Mouse (Mus musculus) left cerebral cortex, adult 11 months (tissue): ENCODE data around the gene Zfp36.

Experiments
- DNase-seq: peaks from one replicate; pipeline ENCODE4 v3.0.0; 2022; ENCODE audit warnings: low spot score

Zfp36 gene

DNA sequence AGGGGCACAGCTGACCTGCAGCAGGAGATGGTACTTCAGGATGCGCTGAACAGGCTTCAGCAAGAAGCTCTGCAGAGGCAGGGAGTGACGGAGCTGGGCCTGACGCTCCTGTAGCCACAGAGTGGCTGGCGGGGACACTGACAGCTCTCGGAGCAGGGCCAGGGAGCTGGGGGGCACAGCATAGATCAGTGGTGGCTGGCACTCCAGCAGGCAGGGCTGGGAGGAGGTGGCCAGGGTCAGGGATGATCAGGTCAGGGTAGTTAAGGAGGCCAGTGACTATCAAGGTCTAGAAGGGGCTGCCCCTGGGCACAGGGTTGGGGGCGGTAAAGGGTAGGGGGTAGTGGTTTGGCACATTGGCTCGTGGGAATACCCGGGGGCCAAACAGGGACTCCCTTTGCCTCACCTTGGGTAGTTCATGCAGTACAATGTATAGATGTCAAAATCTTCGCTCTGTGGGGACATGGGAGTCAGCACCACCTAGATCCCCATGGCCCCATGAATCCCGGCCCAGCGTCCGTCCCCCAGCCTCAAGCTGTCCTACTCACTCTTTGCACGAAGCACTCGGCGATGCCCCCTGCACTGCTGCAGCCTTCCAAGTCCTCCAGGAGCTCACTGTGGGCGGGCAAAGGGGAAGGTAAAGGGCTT lies 11.7 kb downstream of the Zfp36 start:
- no peak for DNase-seq

GRCm38 (mm10) chr7:28367663-28368275 lies 12.3 kb downstream of the Zfp36 start:
- no peak for DNase-seq

- no peak for DNase-seq
Observed at GRCm38 (mm10) chr7:28362441-28363060, 17.5 kb downstream of the Zfp36 start.

DNA sequence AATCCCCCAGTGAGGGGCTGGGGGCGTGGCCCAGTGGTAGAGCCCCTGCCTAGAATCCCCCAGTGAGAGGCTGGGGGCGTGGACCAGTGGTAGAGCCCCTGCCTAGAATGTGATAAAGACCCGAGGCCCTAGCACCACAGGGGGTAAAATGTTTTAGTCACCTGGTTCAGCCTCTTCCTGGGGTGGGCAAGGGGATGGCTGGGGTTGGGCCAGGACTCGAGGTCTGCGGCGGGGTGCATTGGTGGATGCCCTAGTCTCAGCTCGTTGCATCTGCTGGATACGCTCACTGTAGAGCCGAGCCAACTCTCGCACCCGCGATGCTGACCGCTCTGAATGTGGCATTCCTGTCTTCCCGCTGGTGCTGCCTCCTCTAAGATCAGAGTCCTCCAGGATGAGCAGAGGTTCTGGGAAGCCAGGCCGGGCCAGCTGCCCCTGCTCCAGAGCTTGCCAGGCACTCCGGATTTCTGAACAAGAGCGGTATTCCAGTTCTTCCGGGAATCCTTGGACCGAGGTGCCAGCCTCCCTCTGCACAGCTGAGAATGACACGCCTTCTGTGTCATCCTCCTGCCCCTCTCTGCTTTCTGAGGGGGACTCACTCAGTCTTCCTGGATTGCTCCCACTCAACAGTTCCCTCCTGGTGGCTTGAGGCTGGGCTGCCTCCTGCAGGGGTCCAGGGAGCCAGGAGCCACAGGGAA lies 18.3 kb downstream of the Zfp36 start:
- no peak for DNase-seq

DNA sequence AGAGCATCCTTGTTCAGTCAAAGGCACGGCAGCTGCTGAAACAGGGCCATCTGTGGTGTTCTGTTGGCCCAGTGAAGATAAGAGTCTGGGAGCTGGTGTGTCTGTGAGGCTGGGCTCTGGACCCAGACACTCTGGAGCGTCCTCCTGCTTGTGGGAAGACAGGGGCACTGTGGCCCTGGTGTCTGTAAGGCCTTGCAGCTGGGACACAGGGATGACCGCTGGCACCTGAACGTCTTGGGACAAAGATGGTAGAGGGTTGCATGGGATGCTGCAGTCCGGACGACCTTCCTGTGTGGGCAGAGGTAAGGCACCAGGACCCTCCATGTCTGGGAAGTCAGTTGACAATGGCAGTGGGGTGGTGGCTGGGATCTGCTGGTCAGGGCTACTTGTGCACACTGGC lies 19.8 kb downstream of the Zfp36 start:
- no peak for DNase-seq

DNA sequence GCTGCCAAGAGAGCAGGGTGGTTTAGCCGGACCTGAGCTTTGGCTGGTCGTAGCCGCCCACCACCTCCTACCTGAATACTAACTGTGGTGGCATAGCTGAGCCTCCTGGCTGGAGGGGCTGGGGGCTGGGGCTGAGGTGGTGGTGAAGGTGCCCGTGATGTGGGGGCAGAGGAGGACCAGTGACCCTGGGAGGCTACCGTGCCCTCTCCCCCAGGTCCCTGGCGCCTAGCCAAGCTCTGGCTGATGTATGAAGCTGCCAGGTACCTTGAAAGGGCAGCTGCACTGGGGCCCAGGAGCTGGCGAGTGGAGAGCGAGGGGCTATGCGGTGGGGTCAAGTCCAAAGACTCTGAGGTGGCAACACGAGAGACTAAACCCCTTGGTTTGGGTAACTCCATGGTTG lies 20.2 kb downstream of the Zfp36 start:
- DNase-seq, result no peak

DNA sequence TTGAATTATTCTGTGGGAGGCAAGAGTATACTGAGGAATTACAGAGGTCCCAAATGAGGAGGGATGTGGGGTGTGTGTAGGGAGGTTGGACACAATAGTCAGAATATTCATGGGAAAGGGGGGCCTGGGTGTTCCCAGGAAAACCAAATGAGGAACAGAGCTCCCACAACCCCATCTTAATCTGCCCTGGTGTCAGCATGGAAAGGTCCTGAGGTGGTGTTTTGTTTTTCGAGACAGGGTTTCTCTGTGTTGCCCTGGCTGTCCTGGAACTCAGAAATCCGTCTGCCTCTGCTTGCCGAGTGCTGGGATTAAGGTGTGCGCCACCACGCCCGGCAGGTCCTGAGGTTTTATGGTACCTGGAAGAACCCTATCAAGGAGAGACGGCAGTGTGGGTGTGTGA lies 21.6 kb downstream of the Zfp36 start:
- no peak for DNase-seq

GRCm38 (mm10) chr7:28357984-28358383 lies 22.1 kb downstream of the Zfp36 start:
- DNase-seq, result no peak

DNA sequence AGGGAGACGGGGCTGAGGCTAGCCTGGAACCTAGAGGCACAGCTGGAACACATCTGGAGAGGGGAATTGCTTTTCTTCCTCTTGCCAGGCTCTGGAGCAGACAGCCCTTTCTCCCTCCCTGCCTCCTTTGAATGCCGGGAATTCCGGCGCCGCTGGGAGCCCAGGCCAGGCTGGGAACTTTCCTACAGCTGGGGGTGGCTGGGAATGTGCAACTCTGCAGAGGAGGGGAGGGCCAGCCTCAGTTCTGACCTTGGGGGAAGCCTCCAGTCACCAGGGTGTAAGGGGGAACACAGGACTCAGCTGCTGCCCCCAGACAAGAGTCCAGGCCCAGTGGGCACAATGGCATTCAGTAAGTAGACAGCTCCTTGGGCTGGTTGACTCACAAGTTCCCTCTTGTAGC lies 23.1 kb downstream of the Zfp36 start:
- DNase-seq, result no peak

DNA sequence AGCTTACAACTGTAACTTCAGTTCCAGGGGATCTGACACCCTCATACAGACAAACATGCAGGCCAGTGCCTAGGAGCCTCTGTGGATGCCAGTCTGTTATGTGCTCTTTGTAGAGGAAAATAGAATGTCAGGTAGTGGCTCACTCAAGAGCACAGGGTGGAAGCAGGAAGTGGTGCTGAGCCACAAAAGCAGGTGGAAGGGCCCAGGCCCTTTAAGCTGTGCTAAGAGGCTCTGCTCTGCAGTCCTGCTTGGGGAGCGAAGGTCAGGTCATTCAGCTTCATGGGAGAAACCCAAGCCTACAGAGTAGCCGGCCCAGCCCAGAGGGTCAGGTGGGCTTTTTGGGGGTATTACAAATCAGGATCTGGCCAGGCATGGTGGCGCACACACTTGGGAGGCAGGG lies 24.8 kb downstream of the Zfp36 start:
- DNase-seq, result no peak

DNA sequence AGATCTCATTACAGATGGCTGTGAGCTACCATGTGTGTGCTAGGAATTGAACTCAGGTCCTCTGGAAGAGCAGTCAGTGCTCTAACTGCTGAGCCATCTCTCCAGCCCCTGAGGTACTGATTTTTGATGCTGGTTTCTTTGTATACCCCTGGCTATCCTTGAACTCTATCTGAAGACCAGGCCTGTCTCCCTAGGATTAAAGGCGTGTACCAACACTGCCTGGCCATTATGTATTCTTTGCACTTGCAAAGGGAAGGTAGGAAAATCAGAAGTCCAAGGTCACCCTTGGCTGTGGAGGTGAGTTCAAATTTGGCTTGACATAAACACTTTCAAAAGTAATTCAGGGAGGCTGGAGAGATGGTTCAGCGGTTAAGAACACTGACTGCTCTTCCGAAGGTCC lies 25.5 kb downstream of the Zfp36 start:
- no peak for DNase-seq

- DNase-seq, result no peak
Observed at GRCm38 (mm10) chr7:28354113-28354581, 25.9 kb downstream of the Zfp36 start.

DNA sequence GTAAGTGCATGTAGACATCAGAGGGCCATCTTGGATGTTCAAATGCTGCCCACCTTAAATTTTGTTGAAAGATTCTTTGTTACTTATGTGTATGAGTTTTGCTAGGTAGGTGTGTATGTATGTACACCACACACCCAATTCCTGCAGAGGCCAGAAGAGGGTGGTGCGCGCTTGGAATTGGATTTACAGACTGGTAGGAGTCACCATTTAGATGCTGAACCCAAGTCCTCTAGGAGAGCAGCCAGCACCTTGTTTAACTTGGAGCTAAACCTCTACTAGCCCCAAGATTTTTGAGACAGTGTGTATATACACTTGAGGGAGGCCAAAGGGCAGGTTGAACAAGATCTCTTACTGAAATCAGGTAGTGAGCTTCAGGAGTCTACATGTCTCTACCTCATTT lies 26.8 kb downstream of the Zfp36 start:
- no peak for DNase-seq

DNA sequence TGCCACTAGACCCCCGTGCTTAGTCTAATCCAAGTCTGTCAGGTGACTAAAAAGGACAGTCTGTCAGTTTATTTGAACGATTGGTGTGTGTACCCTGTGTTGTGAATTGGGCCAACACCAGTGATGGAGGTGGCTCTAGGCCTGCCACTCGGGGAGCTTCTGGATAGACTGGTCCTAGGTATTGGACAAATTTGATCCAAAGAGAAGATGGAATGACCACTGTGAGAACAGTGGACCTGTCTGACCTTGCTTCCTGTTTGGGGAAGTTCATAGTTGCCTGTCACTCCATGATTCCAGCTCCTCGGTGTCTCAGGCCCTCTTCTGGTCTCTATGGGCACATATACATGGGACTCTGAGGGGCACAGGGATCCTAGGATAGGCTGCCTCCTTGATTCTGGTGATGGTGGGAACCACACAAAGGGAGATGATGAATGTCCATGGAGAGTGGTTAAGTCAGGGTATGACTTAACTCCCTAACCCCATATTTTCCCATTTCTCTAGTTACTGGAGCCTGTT lies 28.3 kb downstream of the Zfp36 start:
- no peak for DNase-seq

DNA sequence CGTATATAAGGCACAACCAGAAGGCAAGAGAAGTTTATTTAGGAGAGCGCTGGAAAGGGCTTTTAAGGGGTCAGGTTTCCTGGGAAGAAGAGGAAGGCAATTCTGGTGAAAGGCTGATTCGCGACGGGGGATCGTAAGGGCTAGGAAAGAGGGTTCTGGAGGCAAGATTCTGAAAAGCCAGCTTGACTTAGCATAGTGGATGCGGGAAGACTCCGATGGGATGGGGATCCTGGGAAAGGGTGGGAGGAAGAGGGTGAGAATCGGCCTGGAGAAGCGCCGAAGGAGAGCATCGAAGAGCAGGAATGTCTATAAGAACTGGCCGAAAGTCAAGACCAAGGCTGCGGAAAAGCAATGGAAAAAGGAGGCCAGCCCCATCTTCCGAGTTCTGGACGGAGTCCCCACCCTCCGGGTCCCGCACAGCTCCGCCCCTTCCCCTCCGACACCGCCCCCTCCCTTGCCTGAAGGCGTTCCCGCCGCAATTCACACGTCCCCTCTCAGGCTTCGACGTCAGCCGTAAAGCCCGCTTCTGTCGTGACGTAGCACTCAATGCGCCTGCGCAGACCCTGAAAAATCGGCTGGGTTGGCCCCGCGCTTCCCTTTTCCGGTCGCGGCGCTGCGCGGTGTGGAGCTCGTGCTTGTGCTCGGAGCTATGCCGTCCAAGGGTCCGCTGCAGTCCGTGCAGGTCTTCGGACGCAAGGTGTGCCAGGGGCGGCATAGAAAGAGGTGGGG lies 29.7 kb downstream of the Zfp36 start, which contains the start of gene Rps16:
Rps16 (plus strand) TSS at position 498 of the 729 bp plus-strand sequence.
- DNase-seq, result peak; percentile 90

DNA sequence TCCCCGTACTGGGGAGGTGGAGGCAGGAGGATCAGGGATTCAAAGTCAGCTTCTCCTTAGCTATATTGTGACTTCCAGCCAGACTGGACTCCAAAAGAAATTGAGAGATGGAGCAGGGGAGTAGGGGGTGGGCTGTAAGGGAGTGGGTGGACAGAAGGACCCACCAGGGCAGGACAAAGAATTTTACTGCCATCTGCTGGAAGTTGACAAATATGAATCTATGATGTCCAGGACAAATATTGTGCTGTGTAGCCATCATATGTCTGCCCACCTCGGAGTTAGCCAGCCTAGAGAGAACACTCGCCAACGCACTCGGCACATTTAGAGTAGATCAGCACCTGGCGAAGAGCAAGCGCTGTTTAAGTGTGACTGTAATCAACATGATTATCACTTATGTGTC lies 31.5 kb downstream of the Zfp36 start:
- DNase-seq, result no peak

DNA sequence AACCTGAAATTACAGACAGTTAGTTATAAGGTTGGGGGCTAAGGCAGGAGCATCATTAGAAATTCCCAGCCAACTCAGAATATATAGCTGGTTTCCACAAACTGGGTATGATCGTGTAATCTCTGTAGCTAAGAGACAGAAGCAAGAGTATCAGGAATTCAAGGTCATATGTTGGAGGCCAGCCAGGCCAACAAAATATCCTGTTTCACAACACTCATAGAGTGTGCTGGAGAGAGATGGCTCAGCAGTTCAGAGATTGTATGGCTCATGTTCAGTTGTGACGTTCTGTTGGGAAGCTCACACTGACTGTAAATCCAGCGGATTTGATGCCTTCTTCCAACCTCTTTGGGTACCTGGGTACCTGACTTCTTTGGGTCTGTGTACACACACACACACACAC lies 32.3 kb downstream of the Zfp36 start:
- DNase-seq, result no peak

DNA sequence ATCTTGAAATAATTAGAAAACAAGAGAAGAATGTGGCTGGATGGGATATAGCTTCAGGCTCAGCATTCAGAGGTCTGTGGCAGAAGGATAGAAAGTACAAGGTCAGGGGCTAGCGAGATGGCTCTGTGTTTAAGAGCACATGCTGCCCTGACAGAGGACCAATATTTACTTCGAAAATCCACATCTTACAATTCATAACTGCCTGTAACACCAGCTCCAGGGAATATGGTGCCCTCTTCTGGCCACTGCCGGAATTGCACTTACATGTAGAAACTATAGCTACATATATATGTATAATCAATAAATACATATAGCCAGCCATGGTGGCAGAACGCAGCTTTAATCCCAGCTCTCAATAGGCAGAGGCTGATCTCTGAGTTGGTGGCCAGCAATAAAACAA lies 35.4 kb downstream of the Zfp36 start:
- no peak for DNase-seq

GRCm38 (mm10) chr7:28341381-28341780 lies 38.7 kb downstream of the Zfp36 start:
- DNase-seq, result no peak

DNA sequence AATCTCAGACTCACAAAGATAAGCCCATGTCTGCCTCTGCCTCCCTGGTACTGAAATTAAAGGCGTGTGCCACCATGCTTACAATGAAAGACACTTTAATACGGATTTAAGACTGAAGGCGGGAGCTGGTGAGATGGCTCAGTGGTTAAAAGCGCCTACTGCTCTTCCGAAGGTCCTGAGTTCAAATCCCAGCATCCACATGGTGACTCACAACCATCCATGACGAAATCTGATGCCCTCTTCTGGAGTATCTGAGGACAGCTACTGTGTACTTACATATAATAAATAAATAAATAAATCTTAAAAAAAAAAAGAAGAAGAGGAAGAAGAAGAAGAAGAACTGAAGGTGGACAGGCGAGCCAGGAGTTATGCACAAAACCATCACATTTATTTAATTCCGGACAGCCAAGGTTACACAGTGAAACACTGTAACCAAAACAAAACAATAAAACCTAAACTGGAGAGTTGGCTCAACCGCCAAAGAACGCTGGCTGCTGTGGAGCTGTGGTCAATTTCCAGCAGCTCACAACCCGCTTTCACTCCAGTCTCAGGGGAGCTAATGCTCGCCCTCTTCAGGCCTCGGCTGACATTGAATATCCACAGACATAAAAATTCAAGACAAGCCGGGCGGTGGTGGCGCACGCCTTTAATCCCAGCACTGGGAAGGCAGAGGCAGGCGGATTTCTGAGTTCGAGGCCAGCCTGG lies 40.7 kb downstream of the Zfp36 start:
- no peak for DNase-seq
